Mouse (Mus musculus): ENCODE measurements around the gene V1ra8. TPM values are rescaled to one million over a fixed set of nuclear protein-coding genes. Genes with fewer than 3 reads are reported as not detected.
"Not testable (repeated sequence)": the region's sequence is repeated elsewhere in the genome, so short reads cannot be mapped to it uniquely, and the experiment has no call there.

The V1ra8 gene
- polyA plus RNA-seq (2015; fragmentation: Nextera tagmentation; extraction: Ambion mirVana): not detected in 2 replicates

DNA sequence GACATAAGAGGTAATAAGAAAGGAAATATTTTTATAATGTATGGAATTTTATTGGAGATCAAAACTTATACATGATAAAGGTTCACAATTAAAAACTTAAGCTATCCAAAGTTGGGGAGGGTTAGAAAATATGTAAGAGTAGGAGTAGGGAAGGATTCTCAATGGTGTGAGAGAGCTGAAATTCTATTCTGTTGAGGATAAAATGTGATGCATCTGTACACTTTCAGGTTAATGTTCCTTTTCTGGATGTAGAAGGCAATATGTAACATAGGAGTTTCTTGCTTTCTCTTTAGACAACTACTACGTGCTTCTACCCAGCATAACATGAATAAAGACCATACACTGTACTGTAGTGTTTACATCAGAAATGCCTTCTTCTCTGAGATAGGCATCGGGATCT lies at the start of gene V1ra8:
Gene V1ra8, plus strand, starts transcription at position 301 of the 400 bp plus-strand sequence.
- WGBS: 61% methylated on average over 1 of the region's 2 CpGs
- H3K4me2 ChIP-seq (ENCODE audit: low read depth, low read length); H3K27me3 ChIP-seq (ENCODE audit: control insufficient read depth, insufficient read depth, low read length); H3K9me3 ChIP-seq (replicated peaks; ENCODE audit: control insufficient read depth, low read length); H3K4me3 ChIP-seq (replicated peaks; ENCODE audit: low read length); H3K27ac ChIP-seq (ENCODE audit: low read length); H3K4me1 ChIP-seq (ENCODE audit: control insufficient read depth, insufficient read depth, low read length); H3K36me3 ChIP-seq (ENCODE audit: control insufficient read depth, insufficient read depth, low read length); H3K9ac ChIP-seq (ENCODE audit: low read length); ATAC-seq (ENCODE audit: insufficient read depth, low FRiP score): not testable (repeated sequence)

DNA sequence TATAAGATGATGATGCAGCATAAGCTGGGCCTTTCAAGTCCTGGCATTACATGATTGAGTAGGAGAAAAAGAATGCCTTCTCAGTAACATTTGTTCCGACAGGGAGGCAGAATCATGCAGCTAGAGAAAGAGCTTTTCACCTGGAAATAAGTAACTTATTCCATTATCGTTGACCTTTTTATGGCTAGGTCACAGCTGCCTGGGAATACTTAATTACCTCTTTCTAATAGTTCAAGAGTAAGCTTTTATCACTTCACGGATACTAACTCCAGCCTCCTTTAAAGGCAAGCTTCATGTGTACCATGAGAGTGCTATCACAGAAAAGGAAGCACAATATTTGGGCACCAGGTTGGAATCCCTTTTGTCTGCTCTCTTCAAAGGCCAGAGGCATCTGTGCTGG lies 42.5 kb upstream of the V1ra8 start:
- Histone ChIP-seq H3K4me1 (ENCODE audit: control insufficient read depth, insufficient read depth, low read length) (no peaks in the 10 kb centered on the region), H3K4me2 (ENCODE audit: low read depth, low read length) (no peak overlapping the region), H3K9me3 (replicated peaks; ENCODE audit: control insufficient read depth, low read length) (no peaks in the 10 kb centered on the region), H3K27ac (ENCODE audit: low read length) (no peak overlapping the region), H3K4me3 (replicated peaks; ENCODE audit: low read length) (no peak overlapping the region), H3K9ac (ENCODE audit: low read length) (no peak overlapping the region), H3K36me3 (ENCODE audit: control insufficient read depth, insufficient read depth, low read length) (no peaks in the 10 kb centered on the region), H3K27me3 (ENCODE audit: control insufficient read depth, insufficient read depth, low read length) (no peaks in the 10 kb centered on the region)
- ATAC-seq (ENCODE audit: insufficient read depth, low FRiP score): no peak
- 71% methylated on average over 3 of the region's 3 CpGs for WGBS

DNA sequence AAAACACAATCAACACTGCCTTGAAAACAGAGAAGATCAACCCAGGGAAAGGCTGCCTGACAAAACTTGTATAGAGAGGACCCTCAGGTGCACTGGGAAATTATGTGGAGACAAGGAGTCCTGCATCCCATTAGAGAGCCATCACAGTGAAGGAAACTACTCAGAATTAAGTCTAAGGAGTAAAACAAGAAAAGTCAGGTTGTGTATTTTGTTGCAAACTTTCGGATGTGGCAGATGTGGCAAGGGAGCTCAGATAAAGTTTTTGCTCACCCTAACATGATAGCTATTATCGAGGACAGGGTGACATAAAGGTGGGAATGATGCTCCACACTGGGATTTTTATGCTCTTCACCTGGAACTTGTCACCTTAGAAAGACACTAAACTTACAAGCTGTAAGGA lies 28.1 kb upstream of the V1ra8 start, which contains the start of gene Vmn1r52:
Gene Vmn1r52, plus strand, starts transcription at position 301 of the 400 bp plus-strand sequence.
- H3K9me3 ChIP-seq (replicated peaks; ENCODE audit: control insufficient read depth, low read length): no peaks in the 10 kb centered on the region
- no peak within 1 kb of the TSS for H3K9ac ChIP-seq (ENCODE audit: low read length)
- no peak for ATAC-seq (ENCODE audit: insufficient read depth, low FRiP score)
- no peaks in the 10 kb centered on the region for H3K27me3 ChIP-seq (ENCODE audit: control insufficient read depth, insufficient read depth, low read length)
- 72% methylated on average over 2 of the region's 2 CpGs for WGBS
- no peaks in the 10 kb centered on the region for H3K4me1 ChIP-seq (ENCODE audit: control insufficient read depth, insufficient read depth, low read length)
- no peak within 1 kb of the TSS for H3K27ac ChIP-seq (ENCODE audit: low read length)
- no peaks in the 10 kb centered on the region for H3K36me3 ChIP-seq (ENCODE audit: control insufficient read depth, insufficient read depth, low read length)
- H3K4me2 ChIP-seq (ENCODE audit: low read depth, low read length): no peak within 1 kb of the TSS
- no peak within 1 kb of the TSS for H3K4me3 ChIP-seq (replicated peaks; ENCODE audit: low read length)

DNA sequence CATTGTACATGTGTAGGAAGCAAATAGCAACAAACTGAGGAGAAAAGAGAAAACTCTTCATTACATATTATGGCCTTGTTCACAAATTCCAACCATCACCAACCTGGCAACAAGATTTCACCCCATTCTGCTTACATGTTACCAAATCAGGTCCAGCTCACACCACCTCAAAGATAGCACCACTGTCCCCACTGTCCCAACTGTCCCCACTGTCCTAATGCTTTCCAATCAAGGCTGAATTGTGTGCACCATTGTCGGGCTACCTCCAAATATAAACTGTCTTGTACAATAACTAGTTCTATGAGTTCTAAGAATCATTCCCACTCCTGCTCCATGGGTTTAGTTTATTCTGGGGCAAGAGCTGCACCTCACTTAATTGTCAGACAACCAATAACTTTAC lies 21.7 kb downstream of the V1ra8 start, which contains the start of gene Vmn1r53:
Gene Vmn1r53, minus strand, starts transcription at position 101 of the 400 bp plus-strand sequence.
- Histone ChIP-seq H3K9me3 (replicated peaks; ENCODE audit: control insufficient read depth, low read length) (no peaks in the 10 kb centered on the region), H3K27ac (ENCODE audit: low read length) (no peak within 1 kb of the TSS), H3K4me1 (ENCODE audit: control insufficient read depth, insufficient read depth, low read length) (no peaks in the 10 kb centered on the region), H3K4me3 (replicated peaks; ENCODE audit: low read length) (no peak within 1 kb of the TSS), H3K36me3 (ENCODE audit: control insufficient read depth, insufficient read depth, low read length) (no peaks in the 10 kb centered on the region), H3K27me3 (ENCODE audit: control insufficient read depth, insufficient read depth, low read length) (no peaks in the 10 kb centered on the region), H3K4me2 (ENCODE audit: low read depth, low read length) (no peak within 1 kb of the TSS), H3K9ac (ENCODE audit: low read length) (no peak within 1 kb of the TSS)
- ATAC-seq (ENCODE audit: insufficient read depth, low FRiP score): no peak
- 78% methylated on average over 1 of the region's 1 CpGs for whole genome bisulfite sequencing

DNA sequence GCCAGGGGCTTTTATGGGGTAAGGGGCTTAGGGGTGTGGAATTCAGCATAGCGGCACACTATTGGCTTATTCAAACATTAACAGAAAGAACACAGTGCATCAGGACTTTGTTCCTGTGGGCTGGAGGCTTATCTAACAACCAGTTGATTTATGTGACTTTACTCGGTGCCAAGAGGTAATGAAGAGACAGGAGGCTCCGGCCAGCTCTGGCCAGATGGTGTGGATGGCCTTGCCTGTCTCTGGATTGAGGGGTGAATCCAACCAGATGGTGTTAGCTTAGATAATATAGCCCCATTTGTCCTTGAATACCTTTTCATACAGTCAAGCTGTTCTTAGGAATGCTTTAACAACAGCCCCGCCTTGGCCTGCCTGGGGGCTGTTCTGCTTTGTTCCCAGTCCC lies 29.5 kb downstream of the V1ra8 start:
- ATAC-seq (ENCODE audit: insufficient read depth, low FRiP score); H3K4me1 ChIP-seq (ENCODE audit: control insufficient read depth, insufficient read depth, low read length); H3K9me3 ChIP-seq (replicated peaks; ENCODE audit: control insufficient read depth, low read length); H3K36me3 ChIP-seq (ENCODE audit: control insufficient read depth, insufficient read depth, low read length); H3K9ac ChIP-seq (ENCODE audit: low read length); H3K4me2 ChIP-seq (ENCODE audit: low read depth, low read length); H3K27me3 ChIP-seq (ENCODE audit: control insufficient read depth, insufficient read depth, low read length); H3K27ac ChIP-seq (ENCODE audit: low read length); H3K4me3 ChIP-seq (replicated peaks; ENCODE audit: low read length): not testable (repeated sequence)
- WGBS: 69% methylated on average over 4 of the region's 4 CpGs

DNA sequence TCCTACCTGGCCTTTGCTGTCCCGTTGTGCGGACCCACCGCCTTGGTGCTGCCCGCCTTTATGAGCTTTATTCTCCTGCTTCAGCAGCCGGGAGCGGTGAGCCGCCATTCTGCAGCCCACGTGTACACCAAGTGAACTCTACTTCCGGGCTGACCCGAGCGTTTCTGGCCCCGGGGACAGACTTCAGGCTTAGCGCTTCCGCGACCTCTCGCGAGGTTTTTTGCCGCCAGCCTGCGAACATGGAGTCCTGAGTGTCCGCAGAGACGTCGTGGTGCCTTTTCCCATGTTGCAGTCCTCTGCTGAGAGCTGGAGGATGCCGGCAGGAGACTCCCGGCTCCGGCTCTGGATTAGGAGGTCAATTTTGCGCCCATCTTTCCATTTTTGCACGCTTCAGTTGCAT lies 30.1 kb downstream of the V1ra8 start:
- WGBS: 49% methylated on average over 27 of the region's 27 CpGs
- no peak overlapping the region for H3K4me2 ChIP-seq (ENCODE audit: low read depth, low read length)
- H3K27ac ChIP-seq (ENCODE audit: low read length): no peak overlapping the region
- no peak overlapping the region for H3K9ac ChIP-seq (ENCODE audit: low read length)
- H3K27me3 ChIP-seq (ENCODE audit: control insufficient read depth, insufficient read depth, low read length): no peaks in the 10 kb centered on the region
- no peaks in the 10 kb centered on the region for H3K36me3 ChIP-seq (ENCODE audit: control insufficient read depth, insufficient read depth, low read length)
- no peaks in the 10 kb centered on the region for H3K4me1 ChIP-seq (ENCODE audit: control insufficient read depth, insufficient read depth, low read length)
- no peak overlapping the region for H3K4me3 ChIP-seq (replicated peaks; ENCODE audit: low read length)
- H3K9me3 ChIP-seq (replicated peaks; ENCODE audit: control insufficient read depth, low read length): no peaks in the 10 kb centered on the region
- ATAC-seq (ENCODE audit: insufficient read depth, low FRiP score): no peak

DNA sequence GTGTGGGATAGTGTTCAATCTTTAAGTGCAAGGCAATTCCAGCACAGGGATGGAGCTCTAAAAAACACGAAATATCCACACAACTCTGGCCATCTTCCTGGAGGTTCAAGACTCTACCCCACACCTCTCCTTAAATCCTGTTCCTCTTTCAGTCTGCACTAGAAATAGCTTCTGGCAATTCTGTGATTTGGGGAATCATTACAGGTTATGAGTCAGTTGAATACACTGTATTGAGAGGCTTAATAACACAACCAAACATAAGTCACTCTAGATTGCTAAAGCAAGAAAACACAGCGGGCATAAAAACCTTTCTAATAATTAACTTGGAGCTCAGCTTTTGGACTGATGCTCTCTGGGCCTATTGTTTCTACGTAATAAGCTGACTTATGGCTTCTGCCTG lies 41.4 kb downstream of the V1ra8 start:
- Histone ChIP-seq H3K9ac (ENCODE audit: low read length) (no peak overlapping the region), H3K4me2 (ENCODE audit: low read depth, low read length) (no peak overlapping the region), H3K4me3 (replicated peaks; ENCODE audit: low read length) (no peak overlapping the region), H3K4me1 (ENCODE audit: control insufficient read depth, insufficient read depth, low read length) (no peaks in the 10 kb centered on the region), H3K36me3 (ENCODE audit: control insufficient read depth, insufficient read depth, low read length) (no peaks in the 10 kb centered on the region), H3K27me3 (ENCODE audit: control insufficient read depth, insufficient read depth, low read length) (no peaks in the 10 kb centered on the region), H3K27ac (ENCODE audit: low read length) (no peak overlapping the region), H3K9me3 (replicated peaks; ENCODE audit: control insufficient read depth, low read length) (no peaks in the 10 kb centered on the region)
- WGBS: 81% methylated on average over 3 of the region's 3 CpGs
- ATAC-seq (ENCODE audit: insufficient read depth, low FRiP score): no peak

DNA sequence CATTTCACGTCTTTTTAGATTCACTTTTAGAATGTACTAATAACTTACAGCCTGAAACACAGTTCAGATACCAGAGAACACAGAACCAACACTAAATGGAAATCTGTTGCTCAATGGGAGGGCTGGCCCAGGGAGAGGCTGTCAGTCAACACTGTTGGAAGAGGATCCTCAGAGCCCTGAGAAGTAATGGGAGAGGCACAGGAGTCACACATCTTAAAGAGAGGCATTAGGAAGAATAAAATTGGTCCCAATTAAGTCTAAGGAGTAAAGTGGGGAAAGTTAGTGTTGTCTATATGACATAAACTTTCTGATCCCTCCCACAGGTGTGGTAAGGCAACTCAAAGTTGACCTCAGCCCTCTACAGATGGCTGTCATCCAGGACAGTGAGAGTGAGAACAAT lies 43.4 kb downstream of the V1ra8 start, which contains the start of gene Vmn1r54:
Gene Vmn1r54, plus strand, starts transcription at position 301 of the 400 bp plus-strand sequence.
- WGBS: 65% methylated on average over 1 of the region's 1 CpGs
- Histone ChIP-seq H3K4me3 (replicated peaks; ENCODE audit: low read length) (no peak within 1 kb of the TSS), H3K27me3 (ENCODE audit: control insufficient read depth, insufficient read depth, low read length) (no peaks in the 10 kb centered on the region), H3K27ac (ENCODE audit: low read length) (no peak within 1 kb of the TSS), H3K9me3 (replicated peaks; ENCODE audit: control insufficient read depth, low read length) (no peaks in the 10 kb centered on the region), H3K36me3 (ENCODE audit: control insufficient read depth, insufficient read depth, low read length) (no peaks in the 10 kb centered on the region), H3K4me1 (ENCODE audit: control insufficient read depth, insufficient read depth, low read length) (no peaks in the 10 kb centered on the region), H3K9ac (ENCODE audit: low read length) (no peak within 1 kb of the TSS), H3K4me2 (ENCODE audit: low read depth, low read length) (no peak within 1 kb of the TSS)
- no peak for ATAC-seq (ENCODE audit: insufficient read depth, low FRiP score)
